In genomic region chr10:68445876-68446796, GRCm38 (mm10) we compare ENCODE assay signal across 8 mouse cellular contexts.
DNase-seq lines count a peak whose midpoint lies in the region; ATAC-seq and TF ChIP-seq lines count a peak whose summit lies in the region.

No protein-coding gene starts in this region.

- no peaks in the 10 kb centered on the region for H3K27me3 ChIP-seq in hindbrain, embryonic 16.5 days (replicated peaks; ENCODE audit: control insufficient read depth, insufficient read depth, low read length)
- H3K27me3 ChIP-seq in hindbrain, embryonic 13.5 days = no peaks in the 10 kb centered on the region
- H3K27me3 ChIP-seq in heart, embryonic 16.5 days (ENCODE audit: control insufficient read depth, insufficient read depth, low read length) = no peaks in the 10 kb centered on the region
- no peaks in the 10 kb centered on the region for H3K27me3 ChIP-seq in limb, embryonic 15.5 days
- no peaks in the 10 kb centered on the region for H3K27me3 ChIP-seq in small intestine, adult 2 months (ENCODE audit: control insufficient read depth, insufficient read depth, low read length)

- TF ChIP-seq POLR2A in small intestine, adult 2 months (IDR thresholded peaks at IDR 0.05; ENCODE audit: low read depth, low read length) = no peak

- no peaks in the 10 kb centered on the region for H3K36me3 ChIP-seq in hindbrain, embryonic 16.5 days (ENCODE audit: control insufficient read depth, insufficient read depth, low read length)
- H3K36me3 ChIP-seq in hindbrain, embryonic 13.5 days = no peaks in the 10 kb centered on the region
- no peaks in the 10 kb centered on the region for H3K36me3 ChIP-seq in heart, embryonic 16.5 days (ENCODE audit: control insufficient read depth, insufficient read depth)
- H3K36me3 ChIP-seq in limb, embryonic 15.5 days = no peaks in the 10 kb centered on the region
- no peaks in the 10 kb centered on the region for H3K36me3 ChIP-seq in small intestine, adult 2 months (ENCODE audit: control insufficient read depth, insufficient read depth, low read length)

- no peak for DNase-seq in Muller cell, postnatal 12 days (ENCODE audit: inconsistent ontology term)
- DNase-seq in gastrocnemius, adult 8-10 months (ENCODE audit: low spot score in 2 of 2) = no peak
- no peak for DNase-seq in gastrocnemius, postnatal 4 days (ENCODE audit: low spot score in 2 of 2)

- no peak for TF ChIP-seq CTCF in small intestine, adult 2 months (IDR thresholded peaks at IDR 0.05; ENCODE audit: extremely low read depth, insufficient read length, insufficient replicate concordance, low read depth, low read length)

- 67% methylated on average over 15 of the region's 15 CpGs for WGBS in hindbrain, embryonic 16.5 days
- WGBS in hindbrain, embryonic 13.5 days = 64% methylated on average over 15 of the region's 15 CpGs
- WGBS in heart, embryonic 16.5 days = 24% methylated on average over 15 of the region's 15 CpGs
- 24% methylated on average over 15 of the region's 15 CpGs for WGBS in limb, embryonic 15.5 days
- WGBS in small intestine, adult 2 months = 29% methylated on average over 15 of the region's 15 CpGs

- H3K4me1 ChIP-seq in hindbrain, embryonic 16.5 days (ENCODE audit: control insufficient read depth, insufficient read depth, low read depth, low read length) = 0 out of 2 replicates have a peak, but pooled peaks cover 5% of the 10 kb centered on the region
- H3K4me1 ChIP-seq in hindbrain, embryonic 13.5 days (replicated peaks) = peaks cover 7% of the 10 kb centered on the region; the same call in 1 of the 2 replicates
- H3K4me1 ChIP-seq in heart, embryonic 16.5 days (ENCODE audit: control insufficient read depth, insufficient read depth, low read length) = peaks cover 20% of the 10 kb centered on the region
- H3K4me1 ChIP-seq in limb, embryonic 15.5 days = peaks cover 21% of the 10 kb centered on the region
- peaks cover 11% of the 10 kb centered on the region; the same call in 1 of the 2 replicates for H3K4me1 ChIP-seq in small intestine, adult 2 months (ENCODE audit: control insufficient read depth, insufficient read depth, insufficient read length, low read length)

- H3K9ac ChIP-seq in hindbrain, embryonic 16.5 days (ENCODE audit: low read depth, low read length) = no peak overlapping the region
- H3K9ac ChIP-seq in hindbrain, embryonic 13.5 days = no peak overlapping the region
- no peak overlapping the region for H3K9ac ChIP-seq in heart, embryonic 16.5 days (ENCODE audit: low read length)
- H3K9ac ChIP-seq in limb, embryonic 15.5 days = no peak overlapping the region

- no peak overlapping the region for H3K4me2 ChIP-seq in hindbrain, embryonic 16.5 days (ENCODE audit: low read length)
- no peak overlapping the region for H3K4me2 ChIP-seq in hindbrain, embryonic 13.5 days
- H3K4me2 ChIP-seq in heart, embryonic 16.5 days (ENCODE audit: low read depth, low read length) = peak overlapping the region; percentile 36
- H3K4me2 ChIP-seq in limb, embryonic 15.5 days = no peak overlapping the region

- H3K27ac ChIP-seq in hindbrain, embryonic 16.5 days (ENCODE audit: low read depth, low read length) = 0 out of 2 replicates have a peak overlapping the region, but pooled peaks have one; percentile 1
- no peak overlapping the region for H3K27ac ChIP-seq in hindbrain, embryonic 13.5 days
- peak overlapping the region; percentile 51 for H3K27ac ChIP-seq in heart, embryonic 16.5 days (ENCODE audit: low read length)
- H3K27ac ChIP-seq in limb, embryonic 15.5 days = peak overlapping the region; percentile 17; the same call in 1 of the 2 replicates
- H3K27ac ChIP-seq in small intestine, adult 2 months (ENCODE audit: insufficient read depth, low read depth, low read length) = peak overlapping the region; percentile 87

- H3K4me3 ChIP-seq in hindbrain, embryonic 16.5 days (ENCODE audit: low read length) = no peak overlapping the region
- no peak overlapping the region for H3K4me3 ChIP-seq in hindbrain, embryonic 13.5 days
- no peak overlapping the region for H3K4me3 ChIP-seq in heart, embryonic 16.5 days (ENCODE audit: low read length)
- no peak overlapping the region for H3K4me3 ChIP-seq in limb, embryonic 15.5 days
- H3K4me3 ChIP-seq in small intestine, adult 2 months (ENCODE audit: low read depth, low read length) = no peak overlapping the region; the same call in 1 of the 2 replicates

- no peaks in the 10 kb centered on the region for H3K9me3 ChIP-seq in hindbrain, embryonic 16.5 days (ENCODE audit: control insufficient read depth, low read length)
- H3K9me3 ChIP-seq in hindbrain, embryonic 13.5 days = no peaks in the 10 kb centered on the region
- H3K9me3 ChIP-seq in heart, embryonic 16.5 days (replicated peaks; ENCODE audit: control insufficient read depth, low read length) = no peaks in the 10 kb centered on the region
- no peaks in the 10 kb centered on the region for H3K9me3 ChIP-seq in limb, embryonic 15.5 days

- no peak for ATAC-seq in hindbrain, embryonic 16.5 days
- ATAC-seq in hindbrain, embryonic 13.5 days (ENCODE audit: low FRiP score) = no peak
- peak; percentile 11; the same call in 1 of the 2 replicates for ATAC-seq in heart, embryonic 16.5 days (replicated peaks; ENCODE audit: extremely low read depth, insufficient read depth, low FRiP score)
- ATAC-seq in limb, embryonic 15.5 days (ENCODE audit: insufficient number of reproducible peaks, low FRiP score, low TSS enrichment, low read depth) = no peak
